Mouse (Mus musculus) bone marrow, adult 2 months (tissue): ENCODE results near the gene Snrpd2.

Experiments used
- CTCF ChIP-seq: fragments of 200-500 bp; IDR thresholded peaks from 2 replicates; pipeline ENCODE4 v1.5.1; 2011; ENCODE audit warnings: low read length, control low read depth; ENCODE audit not compliant: control insufficient read depth, insufficient read depth
- POLR2A ChIP-seq: fragments of 200-500 bp; IDR thresholded peaks from 2 replicates; pipeline ENCODE4 v1.6.1; 2011; ENCODE audit warnings: low read depth, mild to moderate bottlenecking, control low read depth, low read length, borderline replicate concordance; ENCODE audit not compliant: control insufficient read depth

GRCm38 (mm10) chr7:19170142-19170541 is 20.6 kb downstream of the Snrpd2 start:
- TF ChIP-seq CTCF (no peak), POLR2A (no peak)
